Mouse (Mus musculus): ENCODE data around the gene Memo1. TPM values are rescaled to one million over a fixed set of nuclear protein-coding genes. Genes with fewer than 3 reads are reported as not detected.
A peak's percentile ranks its signal among the peaks of the same experiment; 100 is the strongest.
"Not testable (repeated sequence)": the region's sequence is repeated elsewhere in the genome, so short reads cannot be mapped to it uniquely, and the experiment has no call there.

Gene Memo1
- 88.5 and 102 TPM in 2 replicates for total RNA-seq (2021)
- long read RNA-seq, experiment 1, transcript Memo1-210 (9 exons, 3,163 nt) = major isoform, 35 of 54 reads
- long read RNA-seq, experiment 1, partial matches to known transcripts = 2 of 54 reads
- long read RNA-seq, experiment 1, other reads (novel, unspliced or antisense) = 16 of 54 reads
- long read RNA-seq, experiment 2, transcript Memo1-210 (9 exons, 3,163 nt) = major isoform, 30 of 47 reads
- long read RNA-seq, experiment 2, partial matches to known transcripts = 3 of 47 reads
- long read RNA-seq, experiment 2, other reads (novel, unspliced or antisense) = 14 of 47 reads

GRCm38 (mm10) chr17:74295026-74295970 lies at the start of gene Memo1:
Gene Memo1, minus strand, starts transcription at chr17:74295521.
- peak; percentile 93 for DNase-seq

GRCm38 (mm10) chr17:74341151-74341550 lies 45.8 kb upstream of the Memo1 start:
- no peak for DNase-seq

DNA sequence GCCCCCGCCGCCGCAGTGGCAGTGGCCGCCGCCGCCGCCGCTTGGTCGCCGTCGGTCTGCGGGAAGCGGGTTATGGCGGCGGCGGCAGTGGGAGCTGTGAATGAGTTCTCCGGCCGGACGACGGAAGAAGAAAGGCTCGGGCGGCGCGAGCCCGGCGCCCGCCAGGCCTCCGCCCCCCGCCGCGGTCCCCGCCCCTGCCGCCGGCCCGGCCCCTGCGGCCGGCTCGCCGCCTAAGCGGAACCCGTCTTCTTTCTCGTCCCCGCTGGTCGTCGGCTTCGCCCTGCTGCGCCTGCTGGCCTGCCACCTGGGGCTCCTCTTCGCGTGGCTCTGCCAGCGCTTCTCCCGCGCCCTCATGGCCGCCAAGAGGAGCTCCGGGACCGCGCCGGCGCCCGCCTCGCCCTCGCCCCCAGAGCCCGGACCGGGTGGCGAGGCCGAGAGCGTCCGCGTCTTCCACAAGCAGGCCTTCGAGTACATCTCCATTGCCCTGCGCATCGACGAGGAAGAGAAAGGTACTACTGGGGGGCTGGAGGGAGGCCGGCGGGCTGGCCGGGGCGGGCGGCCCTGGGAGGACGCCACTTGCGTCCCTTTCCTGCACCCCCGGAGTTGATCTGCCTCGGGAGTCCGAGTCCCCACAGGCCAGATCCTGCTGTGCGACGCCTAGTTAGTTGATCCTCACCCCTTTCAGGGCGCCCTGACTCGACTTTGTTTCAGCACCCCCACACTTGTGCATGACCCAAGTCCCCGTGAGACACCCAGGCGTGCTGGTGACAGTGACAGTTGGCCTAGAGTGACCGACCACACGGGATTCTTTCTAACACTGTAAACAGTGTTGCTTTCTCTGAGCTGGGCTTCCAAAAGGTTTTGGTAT lies 43.9 kb upstream of the Memo1 start, which contains the start of gene Spast:
TSS of gene Spast (plus strand) at position 51 of the 868 bp plus-strand sequence.
- DNase-seq = peak; percentile 90

- DNase-seq = peak; percentile 97
Observed at GRCm38 (mm10) chr17:74338225-74338931, 43.1 kb upstream of the Memo1 start.

- peak; percentile 25 for DNase-seq
Observed at GRCm38 (mm10) chr17:74331049-74331676, 35.8 kb upstream of the Memo1 start.

GRCm38 (mm10) chr17:74328146-74328545 lies 32.8 kb upstream of the Memo1 start:
- peak; percentile 81 for DNase-seq

GRCm38 (mm10) chr17:74327195-74327594 lies 31.9 kb upstream of the Memo1 start:
- not testable (repeated sequence) for DNase-seq

DNA sequence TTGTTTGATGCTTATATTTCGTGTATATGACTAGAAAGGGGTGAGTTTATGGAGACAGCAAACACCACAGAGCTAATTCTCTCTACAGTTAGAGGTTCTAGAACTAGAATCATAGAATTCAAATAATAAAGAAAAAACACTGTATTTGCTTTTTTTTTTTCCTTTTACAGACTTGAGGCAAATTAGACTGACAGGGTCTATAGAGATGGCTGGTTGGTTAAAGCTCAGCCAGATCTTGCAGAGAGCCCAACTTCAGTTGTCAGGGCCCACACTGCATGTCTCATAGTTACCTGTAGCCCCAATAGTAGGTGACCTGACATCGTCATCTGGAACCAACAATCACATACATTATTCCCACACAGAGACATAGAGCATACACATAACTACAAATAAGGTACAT lies 28.5 kb upstream of the Memo1 start, which contains the start of gene Dpy30:
TSS of gene Dpy30 (minus strand) at position 101 of the 400 bp plus-strand sequence.
- DNase-seq = no peak

GRCm38 (mm10) chr17:74322400-74323054 lies 27.2 kb upstream of the Memo1 start:
- DNase-seq = no peak

DNA sequence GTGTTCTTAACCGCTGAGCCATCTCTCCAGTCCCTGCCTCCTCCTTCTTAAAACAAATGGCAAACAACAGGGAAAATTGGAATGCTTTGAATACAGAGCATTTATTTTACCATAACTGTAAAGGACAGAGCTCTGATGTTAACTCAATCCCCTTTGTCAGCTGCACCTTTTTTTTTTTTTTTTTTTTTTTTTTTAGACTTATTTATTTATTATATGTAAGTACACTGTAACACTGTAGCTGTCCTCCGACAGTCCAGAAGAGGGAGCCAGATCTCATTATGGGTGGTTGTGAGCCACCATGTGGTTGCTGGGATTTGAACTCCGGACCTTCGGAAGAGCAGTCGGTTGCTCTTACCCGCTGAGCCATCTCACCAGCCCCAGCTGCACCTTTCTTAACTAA lies 23.4 kb upstream of the Memo1 start:
- DNase-seq = no peak

- peak; percentile 95 for DNase-seq
Observed at GRCm38 (mm10) chr17:74316309-74316863, 21.1 kb upstream of the Memo1 start.

DNA sequence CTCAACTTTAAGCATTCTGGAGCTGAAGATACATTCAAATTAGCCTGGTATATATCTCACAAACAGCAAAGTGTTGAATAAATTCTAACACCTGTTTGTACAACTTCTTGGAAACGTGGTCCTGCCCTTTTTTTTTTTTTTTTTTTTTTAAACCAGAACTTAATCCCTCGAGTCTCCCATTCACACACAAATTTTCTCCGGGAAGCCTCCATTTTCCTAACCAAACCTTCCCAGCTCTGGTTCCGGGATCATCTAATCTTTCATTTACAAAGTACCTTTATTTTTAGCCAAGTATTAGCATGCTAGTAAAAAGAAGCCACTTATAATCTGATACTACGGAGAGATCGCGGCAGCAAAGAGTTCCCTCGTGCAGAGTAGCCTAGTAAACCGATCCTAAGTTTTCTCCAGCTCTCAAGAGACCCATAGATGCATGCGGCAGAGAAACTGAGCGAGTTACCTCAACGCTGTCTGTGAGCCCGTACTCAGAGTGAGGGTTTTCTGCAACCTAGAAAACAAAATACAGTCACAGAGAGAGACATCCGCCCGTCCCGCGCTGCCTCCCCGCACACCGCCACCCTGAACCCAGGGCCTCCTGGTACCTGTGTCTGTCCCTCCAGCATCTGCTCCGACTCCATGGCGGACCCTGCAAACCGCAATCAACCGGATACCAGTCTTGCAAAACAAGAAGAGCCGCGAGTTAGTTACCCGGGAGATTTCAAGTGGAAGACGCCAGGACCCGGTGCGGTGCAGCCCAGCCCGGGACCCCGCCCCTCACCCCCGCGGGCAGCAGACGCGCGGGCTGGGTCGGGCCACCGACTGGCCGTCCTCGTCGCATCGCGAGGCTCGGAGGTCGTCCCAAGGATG lies 20.4 kb upstream of the Memo1 start:
- DNase-seq = no peak

DNA sequence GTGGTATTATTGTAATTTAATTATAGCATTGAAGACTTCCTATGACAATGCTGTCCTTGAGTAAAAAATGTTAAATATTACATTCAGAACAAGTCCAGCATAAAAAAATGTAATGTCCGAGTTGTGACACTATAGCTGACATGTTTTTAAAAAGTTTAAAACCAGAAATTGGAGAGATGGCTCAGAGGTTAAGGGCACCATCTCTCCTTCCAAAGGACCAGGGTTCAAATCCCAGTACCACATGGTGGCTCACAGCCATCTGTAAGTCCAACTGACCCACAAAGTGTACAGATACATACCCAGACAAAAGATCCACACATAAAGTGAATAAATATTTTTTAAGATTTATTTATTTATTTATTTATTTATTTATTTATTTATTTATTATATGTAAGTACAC lies 10.7 kb upstream of the Memo1 start:
- DNase-seq = no peak

GRCm38 (mm10) chr17:74305616-74306015 lies 10.3 kb upstream of the Memo1 start:
- DNase-seq = no peak

GRCm38 (mm10) chr17:74304060-74304459 lies 8.7 kb upstream of the Memo1 start:
- DNase-seq = no peak

DNA sequence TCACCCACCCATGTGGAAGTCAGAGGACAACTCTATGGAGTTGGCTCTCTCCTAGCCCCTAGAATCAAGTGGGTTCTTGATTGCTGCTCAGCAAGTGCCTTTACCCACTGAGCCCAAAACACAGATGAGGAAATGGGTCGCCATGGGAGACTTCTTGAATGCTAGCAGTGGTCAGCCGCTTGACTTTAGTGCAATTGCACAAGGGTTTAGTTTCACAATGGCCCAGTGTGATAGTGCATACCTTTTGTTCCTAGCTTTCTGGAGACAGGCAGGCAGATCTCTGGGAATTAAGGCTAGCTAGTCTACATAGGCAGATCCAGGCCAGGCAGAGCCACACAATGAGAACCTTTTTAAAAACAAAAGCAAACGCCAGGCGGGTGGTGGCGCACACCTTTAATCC lies 4.8 kb upstream of the Memo1 start:
- no peak for DNase-seq

DNA sequence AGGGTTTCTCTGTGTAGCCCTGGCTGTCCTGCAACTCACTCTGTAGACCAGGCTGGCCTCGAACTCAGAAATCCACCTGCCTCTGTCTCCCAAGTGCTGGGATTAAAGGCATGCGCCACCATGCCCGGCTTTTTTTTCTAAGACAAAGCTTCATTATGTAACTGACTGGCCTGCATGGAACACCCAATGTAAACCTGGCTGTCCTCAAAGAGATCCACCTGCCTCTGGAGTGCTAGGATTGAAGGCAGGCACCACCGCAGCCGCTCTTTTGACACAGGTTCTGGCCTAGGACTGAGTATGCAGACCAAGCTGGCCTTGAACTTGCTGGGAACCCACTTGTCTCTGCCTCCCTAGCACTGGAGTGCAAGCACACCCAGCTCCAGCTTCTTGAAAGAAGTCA lies 1.7 kb upstream of the Memo1 start:
- not testable (repeated sequence) for DNase-seq

GRCm38 (mm10) chr17:74296076-74296823 lies 929 bp upstream of the Memo1 start:
- peak; percentile 76 for DNase-seq
